Mouse (Mus musculus) kidney, postnatal 0 days (tissue): ENCODE measurements at regions not wholly inside any gene's neighbourhood (a gene's known extent, or its start where the extent isn't known, plus 50 kb on each side); places are given as distances from the start of the nearest gene placed in this dataset.

ENCODE experiments used
- ATAC-seq: fragments of 200-750 bp; cut with Nextera tagmentation; replicated peaks from 2 replicates; pipeline ENCODE4 v1.8.0; 2017; ENCODE audit warnings: low read depth, moderate number of reproducible peaks, moderate TSS enrichment, moderate library complexity; ENCODE audit not compliant: low FRiP score
- DNase-seq: peaks from one replicate; pipeline ENCODE4 v3.0.0-alpha.2; 2016; ENCODE audit warnings: low spot score
- H3K27ac ChIP-seq: fragments of 300-500 bp; sonication (generic); 2 replicates; pipeline ENCODE4 v1.5.1; 2014; ENCODE audit warnings: mild to moderate bottlenecking
- H3K27me3 ChIP-seq: fragments of 300-500 bp; sonication (generic); 2 replicates; pipeline ENCODE4 v1.6.1; 2014; ENCODE audit warnings: low read length, mixed read lengths; ENCODE audit not compliant: insufficient read depth
- H3K36me3 ChIP-seq: fragments of 300-500 bp; sonication (generic); 2 replicates; pipeline ENCODE4 v1.6.1; 2014; ENCODE audit warnings: low read length, mixed read lengths; ENCODE audit not compliant: insufficient read depth
- H3K4me1 ChIP-seq: fragments of 300-500 bp; sonication (generic); replicated peaks from 2 replicates; pipeline ENCODE4 v1.6.1; 2014; ENCODE audit warnings: antibody characterized with exemption, low read length, mixed read lengths; ENCODE audit not compliant: insufficient read depth
- H3K4me2 ChIP-seq: fragments of 300-500 bp; sonication (generic); 2 replicates; pipeline ENCODE4 v1.6.1; 2014; ENCODE audit warnings: mild to moderate bottlenecking, low read length, moderate library complexity, mixed read lengths
- H3K4me3 ChIP-seq: fragments of 300-500 bp; sonication (generic); replicated peaks from 2 replicates; pipeline ENCODE4 v1.5.1; 2014; ENCODE audit warnings: low read depth, low read length
- H3K9ac ChIP-seq: fragments of 300-500 bp; sonication (generic); 2 replicates; pipeline ENCODE4 v1.6.1; 2014; ENCODE audit warnings: low read depth, low read length
- H3K9me3 ChIP-seq: fragments of 300-500 bp; sonication (generic); replicated peaks from 2 replicates; pipeline ENCODE4 v1.6.1; 2016; ENCODE audit warnings: low read length, inconsistent platforms, mixed read lengths
- CTCF ChIP-seq: IDR thresholded peaks from 2 replicates; pipeline ENCODE4 v1.5.1; 2016; ENCODE audit warnings: antibody characterized with exemption, low read depth, mild to moderate bottlenecking, moderate library complexity
- WGBS: fragments of 180-500 bp; shearing (Covaris S2); extraction: QIAGEN DNeasy Blood & Tissue Kit; methylation state at CpG from one replicate; pipeline ENCODE4 v1.1.7; 2014; 5-methylcytosine and 5-hydroxymethylcytosine counted together

DNA sequence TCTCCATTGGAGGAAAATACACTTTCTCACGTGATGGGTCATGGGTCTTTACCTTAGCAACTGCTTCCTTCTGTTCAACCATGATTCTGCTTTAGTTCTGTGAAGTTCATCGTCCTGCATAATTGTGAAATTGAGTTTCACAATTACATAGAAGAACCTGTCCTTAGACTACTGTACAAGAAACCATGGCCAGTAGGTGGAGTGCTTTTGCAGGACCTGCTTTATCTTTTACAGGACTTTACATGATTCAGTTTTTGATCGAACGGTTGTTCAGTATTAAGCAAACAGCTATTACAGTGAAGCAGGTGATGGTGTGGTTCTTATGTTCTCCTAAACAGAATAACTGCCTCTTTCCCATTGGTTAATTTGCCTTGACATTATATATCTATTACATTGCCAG, 910.2 kb upstream of the Tacstd2 start:
- Histone ChIP-seq H3K9me3 (no peaks in the 10 kb centered on the region), H3K4me2 (no peak overlapping the region), H3K36me3 (no peaks in the 10 kb centered on the region), H3K9ac (no peak overlapping the region), H3K4me3 (no peak overlapping the region), H3K4me1 (no peaks in the 10 kb centered on the region), H3K27me3 (no peaks in the 10 kb centered on the region), H3K27ac (no peak overlapping the region)
- 82% methylated on average over 4 of the region's 4 CpGs for WGBS
- no peak for ATAC-seq
- no peak for TF ChIP-seq CTCF
- DNase-seq, result no peak

DNA sequence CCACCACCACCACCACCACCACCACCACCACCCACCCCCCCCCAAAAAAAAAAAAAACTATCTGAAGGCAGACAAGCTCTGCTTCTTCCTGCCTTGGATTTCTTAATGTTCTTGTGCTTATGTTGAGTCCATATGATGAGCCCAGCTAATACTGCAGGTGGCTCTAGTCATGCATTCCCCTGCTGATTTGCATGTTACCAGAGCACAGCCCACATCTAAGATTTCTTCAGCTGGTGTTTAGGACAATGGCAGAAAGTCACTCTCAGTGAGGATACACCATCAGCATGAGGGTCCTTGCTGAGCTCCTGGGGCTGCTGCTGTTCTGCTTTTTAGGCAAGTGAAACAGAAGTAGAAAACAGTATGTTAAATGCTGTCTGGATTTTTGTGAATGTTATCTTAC, 901.6 kb upstream of the Tacstd2 start:
- Histone ChIP-seq H3K9ac (no peak overlapping the region), H3K4me3 (no peak overlapping the region), H3K27me3 (no peaks in the 10 kb centered on the region), H3K4me1 (no peaks in the 10 kb centered on the region), H3K9me3 (no peaks in the 10 kb centered on the region), H3K4me2 (no peak overlapping the region), H3K36me3 (no peaks in the 10 kb centered on the region), H3K27ac (no peak overlapping the region)
- DNase-seq (no peak), ATAC-seq (no peak)
- no peak for TF ChIP-seq CTCF
